Mouse (Mus musculus): ENCODE results near the gene Rapgef3.

- no peak for TF ChIP-seq CTCF (IDR thresholded peaks at IDR 0.05; ENCODE audit: low read depth, low read length)
- TF ChIP-seq POLR2A (IDR thresholded peaks at IDR 0.05; ENCODE audit: insufficient read depth, low read length): no peak
These were observed 40.1 kb upstream of the Rapgef3 start for GRCm38 (mm10) chr15:97807867-97808266.
